18 mouse cellular contexts compared by ENCODE assay signal in the genomic region with DNA sequence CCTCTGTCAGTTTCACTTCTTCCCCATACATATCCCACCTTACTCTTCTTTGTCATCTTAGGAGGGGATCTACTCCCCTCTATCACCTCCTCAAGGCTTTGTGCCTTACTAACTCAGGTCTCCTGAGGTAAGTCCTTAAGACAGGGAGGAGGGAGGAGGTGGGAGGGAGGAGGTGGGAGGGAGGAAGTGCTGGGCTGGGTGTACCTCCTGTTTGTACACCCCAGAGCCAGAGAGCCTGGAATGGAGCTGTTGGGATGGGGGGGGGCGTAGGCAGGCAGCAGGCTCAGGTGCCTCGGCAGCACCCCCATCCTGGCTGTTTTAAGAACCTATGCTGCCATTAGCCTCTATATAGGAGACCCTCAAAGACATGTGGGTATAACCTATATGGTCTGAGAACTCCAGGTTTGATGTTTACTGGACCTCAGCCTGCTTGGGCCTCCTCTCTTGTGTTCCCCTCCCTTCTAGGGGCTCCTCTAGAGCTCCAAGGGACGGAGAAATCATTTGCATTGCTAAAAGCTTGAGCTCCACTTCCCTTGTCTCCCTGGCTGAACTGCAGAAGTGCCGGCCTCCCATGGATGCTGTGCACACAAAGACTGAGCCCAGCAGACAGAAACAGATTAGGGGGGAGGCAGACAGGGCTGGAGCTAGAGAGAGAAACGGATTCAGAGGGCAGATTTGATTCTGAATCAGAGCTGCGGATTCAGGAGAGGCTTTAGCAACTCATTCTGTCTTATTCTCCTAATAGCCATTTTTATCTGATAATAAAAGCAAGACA. TPM values are rescaled to one million over a fixed set of nuclear protein-coding genes. Genes with fewer than 3 reads are reported as not detected.
A peak's percentile ranks its signal among the peaks of the same experiment; 100 is the strongest.
DNase-seq lines count a peak whose midpoint lies in the region; ATAC-seq lines count a peak whose summit lies in the region.
"Had no signal": no experiment of that assay in that cellular context is flagged by ENCODE, and none has a peak within 500 bp of the region (broad histone marks: within the 10 kb centered on the region; RNA-seq: fewer than 3 reads in every experiment).

No protein-coding gene starts in this region.

- peak overlapping the region; percentile 17; the same call in 1 of the 2 replicates for H3K4me2 ChIP-seq in forebrain, embryonic 12.5 days
- no peak overlapping the region for H3K4me2 ChIP-seq in forebrain, embryonic 15.5 days (replicated peaks)
- H3K4me2 ChIP-seq: embryonic facial prominence, embryonic 15.5 days; heart, embryonic 12.5 days; intestine, embryonic 15.5 days; limb, embryonic 15.5 days had no signal

- peak; percentile 16; the same call in 1 of the 2 replicates for ATAC-seq in forebrain, embryonic 12.5 days (ENCODE audit: low FRiP score)
- ATAC-seq in forebrain, embryonic 15.5 days (replicated peaks), result no peak
- ATAC-seq: intestine, embryonic 15.5 days had no signal

- peak overlapping the region; percentile 14; the same call in 1 of the 2 replicates for H3K27ac ChIP-seq in forebrain, embryonic 12.5 days
- no peak overlapping the region for H3K27ac ChIP-seq in forebrain, embryonic 15.5 days (replicated peaks)
- H3K27ac ChIP-seq: embryonic facial prominence, embryonic 15.5 days; intestine, embryonic 15.5 days; limb, embryonic 15.5 days had no signal

- peak; percentile 7 for DNase-seq in retina, postnatal 1 day
- no peak for DNase-seq in retina, embryonic 14.5 days (ENCODE audit: low spot score)
- peak; percentile 64 to 69 for DNase-seq in left cerebral cortex, postnatal 36 days (ENCODE audit: low spot score in 2 of 2)
- no peak for DNase-seq in B cell, adult 2 months
- no peak for DNase-seq in kidney, postnatal 14 days
- no peak for DNase-seq in kidney, adult 18-20 months
- DNase-seq: adrenal gland, postnatal 25 days; cerebellum, adult 18-20 months had no signal

- H3K9me3 ChIP-seq in forebrain, embryonic 12.5 days, result no peaks in the 10 kb centered on the region
- H3K9me3 ChIP-seq in forebrain, embryonic 15.5 days, result no peaks in the 10 kb centered on the region
- H3K9me3 ChIP-seq: embryonic facial prominence, embryonic 15.5 days; heart, embryonic 12.5 days; intestine, embryonic 15.5 days; limb, embryonic 15.5 days had no signal

- H3K27me3 ChIP-seq in forebrain, embryonic 12.5 days, result peaks cover 61% of the 10 kb centered on the region
- peaks cover 19% of the 10 kb centered on the region for H3K27me3 ChIP-seq in forebrain, embryonic 15.5 days

- 0 out of 2 replicates have a peak overlapping the region, but pooled peaks have one; percentile 25 for H3K9ac ChIP-seq in forebrain, embryonic 12.5 days
- no peak overlapping the region for H3K9ac ChIP-seq in forebrain, embryonic 15.5 days (replicated peaks)
- H3K9ac ChIP-seq: embryonic facial prominence, embryonic 15.5 days; heart, embryonic 12.5 days; intestine, embryonic 15.5 days; limb, embryonic 15.5 days had no signal

- 6% methylated on average over 6 of the region's 6 CpGs for WGBS in forebrain, embryonic 12.5 days
- 8% methylated on average over 6 of the region's 6 CpGs for WGBS in forebrain, embryonic 15.5 days

- no peak overlapping the region for H3K4me3 ChIP-seq in forebrain, embryonic 12.5 days (replicated peaks)
- H3K4me3 ChIP-seq in forebrain, embryonic 15.5 days, result no peak overlapping the region
- H3K4me3 ChIP-seq: embryonic facial prominence, embryonic 15.5 days; heart, embryonic 12.5 days; intestine, embryonic 15.5 days; limb, embryonic 15.5 days had no signal

- H3K36me3 ChIP-seq in forebrain, embryonic 12.5 days (replicated peaks), result no peaks in the 10 kb centered on the region
- H3K36me3 ChIP-seq in forebrain, embryonic 15.5 days, result no peaks in the 10 kb centered on the region
- H3K36me3 ChIP-seq: embryonic facial prominence, embryonic 15.5 days; heart, embryonic 12.5 days; intestine, embryonic 15.5 days; limb, embryonic 15.5 days had no signal

- intact Hi-C loops in left cerebral cortex, postnatal 36 days (cut with DNase I), result loop anchor here (2.0 kb wide), 1 partner anchor 34 kb away; no protein-coding TSS in a partner anchor

- H3K4me1 ChIP-seq in forebrain, embryonic 12.5 days, result peaks cover 42% of the 10 kb centered on the region
- H3K4me1 ChIP-seq in forebrain, embryonic 15.5 days, result peaks cover 26% of the 10 kb centered on the region

RNA-seq across cellular contexts. Expression of gene Cdk5r2, which starts 3.5 kb away (rescaled TPM):
- 2.0 TPM in 2 replicates for polyA plus RNA-seq in forebrain, embryonic 12.5 days (2016; fragmentation: Nextera tagmentation; extraction: Ambion mirVana)
- polyA plus RNA-seq in forebrain, embryonic 15.5 days (2015; fragmentation: Nextera tagmentation; extraction: Ambion mirVana), result 2.1 and 2.4 TPM in 2 replicates
- 100 to 1,000 TPM; 384 to 481 TPM for total RNA-seq in left cerebral cortex, postnatal 36 days (2021)
- total RNA-seq: gastrocnemius, adult 8-10 months had no signal
- polyA plus RNA-seq: heart, embryonic 12.5 days; limb, embryonic 15.5 days; lung, embryonic 16.5 days had no signal

RNA-seq across cellular contexts. Expression of gene Fev, which starts 34.0 kb away (rescaled TPM):
- not detected in 2 replicates for polyA plus RNA-seq in forebrain, embryonic 12.5 days (2016; fragmentation: Nextera tagmentation; extraction: Ambion mirVana)
- polyA plus RNA-seq in forebrain, embryonic 15.5 days (2015; fragmentation: Nextera tagmentation; extraction: Ambion mirVana), result 0.46 TPM in 1 of 2 replicates, not detected in the other
- not detected for total RNA-seq in left cerebral cortex, postnatal 36 days (2021)
- total RNA-seq: gastrocnemius, adult 8-10 months; layer of hippocampus, adult 8-10 months had no signal
- polyA plus RNA-seq: lung, embryonic 16.5 days; urinary bladder, adult 2 months had no signal

RNA-seq across cellular contexts. Expression of gene Cryba2, which starts 41.8 kb away (rescaled TPM):
- not detected in 2 replicates for polyA plus RNA-seq in forebrain, embryonic 12.5 days (2016; fragmentation: Nextera tagmentation; extraction: Ambion mirVana)
- polyA plus RNA-seq in forebrain, embryonic 15.5 days (2015; fragmentation: Nextera tagmentation; extraction: Ambion mirVana), result not detected in 2 replicates
- 1 to 10 TPM in 1 of 2 experiments, not detected in 1; 1.2 TPM for total RNA-seq in left cerebral cortex, postnatal 36 days (2021)
- total RNA-seq: gastrocnemius, adult 8-10 months had no signal
- polyA plus RNA-seq: heart, embryonic 12.5 days; lung, embryonic 16.5 days; urinary bladder, adult 2 months had no signal

RNA-seq across cellular contexts. Expression of gene Wnt10a, which starts 59.9 kb away (rescaled TPM):
- polyA plus RNA-seq in forebrain, embryonic 12.5 days (2016; fragmentation: Nextera tagmentation; extraction: Ambion mirVana), result 1.00 and 2.0 TPM in 2 replicates
- polyA plus RNA-seq in forebrain, embryonic 15.5 days (2015; fragmentation: Nextera tagmentation; extraction: Ambion mirVana), result 0.50 and 0.80 TPM in 2 replicates
- total RNA-seq in left cerebral cortex, postnatal 36 days (2021), result 10 to 100 TPM in 1 of 2 experiments, 1 to 10 TPM in 1; 8.5 to 12.7 TPM

Comparison
In these comparisons a context has a peak if more than half of its experiments do, and no peak if none do; other contexts are left out.
1. DNase-seq: peak in retina, postnatal 1 day (single experiment) and left cerebral cortex, postnatal 36 days (2 of 2); none in retina, embryonic 14.5 days (single experiment), B cell, adult 2 months (0 of 2), kidney, postnatal 14 days (single experiment) and kidney, adult 18-20 months (single experiment).